Mouse (Mus musculus): Measurements from ENCODE around the gene Lrrc2.

DNA sequence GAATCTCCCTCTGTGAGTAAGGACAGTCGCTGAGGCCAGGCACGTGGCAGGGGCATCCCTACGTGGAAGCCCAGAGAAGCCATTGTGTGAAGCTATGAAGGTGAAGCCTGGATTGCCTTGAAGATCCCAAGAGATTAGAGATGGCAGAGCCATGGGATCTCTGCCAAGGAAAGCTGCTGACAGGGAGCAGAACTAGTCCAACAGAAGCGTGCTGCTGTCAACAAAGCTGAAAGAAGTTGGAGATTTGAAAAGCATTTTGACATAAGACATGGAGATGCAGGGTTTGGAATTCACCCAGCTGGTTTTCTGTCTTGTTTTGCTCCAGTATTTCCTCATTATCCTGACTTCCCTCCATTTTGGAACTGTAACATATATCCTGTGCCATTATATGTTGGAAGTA lies 49.1 kb upstream of the Lrrc2 start:
- TF ChIP-seq NRF1 (IDR thresholded peaks at IDR 0.05; ENCODE audit: low read depth, low read length) (no peak), TCF12 (IDR thresholded peaks at IDR 0.05; ENCODE audit: low read depth, low read length) (no peak), ZC3H11A (IDR thresholded peaks at IDR 0.05; ENCODE audit: low read depth, low read length) (no peak), POLR2A (IDR thresholded peaks at IDR 0.05; ENCODE audit: low read depth, low read length) (no peak), MAX (IDR thresholded peaks at IDR 0.05; ENCODE audit: low read length) (no peak), CTCF (conservative IDR thresholded peaks at IDR 0.05 in 1 of 2, IDR thresholded peaks at IDR 0.05 in 1 of 2; ENCODE audit: low read depth in 2 of 2, low read length in 2 of 2) (no peak), IRF4 (IDR thresholded peaks at IDR 0.05; ENCODE audit: low read depth, low read length) (no peak), EP300 (IDR thresholded peaks at IDR 0.05; ENCODE audit: low read length) (no peak), GABPA (IDR thresholded peaks at IDR 0.05; ENCODE audit: insufficient replicate concordance, low read depth, low read length) (no peak), SIN3A (IDR thresholded peaks at IDR 0.05; ENCODE audit: low read length) (no peak), RCOR1 (conservative IDR thresholded peaks at IDR 0.05; ENCODE audit: low read depth, low read length) (no peak)
